Mouse (Mus musculus) cerebellum, postnatal 10 days (tissue): ENCODE measurements around the gene Hoxc6.

Experiments used
- DNase-seq, 2 experiments: peaks; one replicate each; pipeline ENCODE4 v3.0.0; 2021; ENCODE audit warnings: mixed read lengths in 2 of 2

The Hoxc6 gene

DNA sequence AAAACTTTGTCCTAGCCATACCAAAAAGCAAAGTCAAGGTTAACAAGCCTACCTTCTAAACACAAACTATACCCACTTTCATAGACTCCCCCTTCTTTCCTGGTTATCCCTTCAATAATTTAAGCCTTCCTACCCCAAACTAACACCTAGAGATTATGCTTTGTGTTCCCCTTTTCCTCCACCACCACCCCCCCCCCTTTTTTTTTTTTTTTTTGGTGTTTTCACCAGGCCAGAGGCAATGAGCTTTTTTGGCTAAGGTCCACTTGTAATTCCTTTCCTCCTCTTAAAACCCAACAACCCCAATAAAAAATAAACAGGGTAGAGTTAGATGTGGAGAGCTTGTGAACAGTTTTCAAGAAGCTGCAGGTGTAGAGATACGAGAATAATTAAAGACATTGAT lies 28.8 kb upstream of the Hoxc6 start:
- no peak for DNase-seq

GRCm38 (mm10) chr15:102970740-102971139 lies 27.3 kb upstream of the Hoxc6 start:
- no peak for DNase-seq

- DNase-seq = no peak
Measured at GRCm38 (mm10) chr15:102972254-102972653, 25.8 kb upstream of the Hoxc6 start.

DNA sequence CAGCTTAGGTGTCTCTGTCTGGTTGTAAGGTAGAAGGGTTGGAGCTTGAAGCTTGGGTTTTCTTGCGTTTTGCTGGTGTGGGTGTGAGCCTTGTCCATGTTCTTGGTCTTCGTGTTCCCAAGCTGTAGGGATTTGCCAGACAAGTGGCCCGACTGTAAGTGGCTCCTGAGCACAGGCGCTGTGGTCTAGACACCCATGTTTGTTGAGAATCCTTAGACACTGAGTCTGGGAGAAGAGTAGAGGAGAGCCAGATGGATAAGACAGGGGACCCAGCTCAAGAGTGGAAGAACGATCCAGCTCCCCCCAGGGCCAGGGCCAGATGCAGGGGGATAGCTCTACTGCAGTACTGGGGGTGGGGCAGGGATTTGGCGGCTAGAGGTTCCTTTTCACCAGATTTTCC lies 25.3 kb upstream of the Hoxc6 start:
- no peak for DNase-seq

DNA sequence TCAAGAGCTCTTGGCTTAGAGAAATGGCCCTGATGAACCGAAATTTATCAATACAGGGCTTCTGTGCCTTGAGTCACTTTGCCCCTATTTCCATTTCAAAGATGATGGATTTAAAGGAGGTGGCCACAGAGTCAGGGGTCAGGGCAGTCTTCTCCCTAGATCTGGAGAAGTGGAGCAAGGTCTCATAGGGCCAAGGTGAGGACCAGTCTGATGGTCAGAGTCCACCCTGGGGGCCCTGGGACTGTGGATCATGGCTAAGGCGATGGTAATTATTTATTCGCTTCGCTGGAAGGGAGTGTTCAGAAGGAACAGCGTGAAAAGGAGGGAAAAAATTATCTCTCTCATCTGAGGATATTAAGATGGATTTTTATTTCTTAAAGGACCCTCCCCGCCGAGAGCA lies 23.0 kb upstream of the Hoxc6 start:
- no peak for DNase-seq

DNA sequence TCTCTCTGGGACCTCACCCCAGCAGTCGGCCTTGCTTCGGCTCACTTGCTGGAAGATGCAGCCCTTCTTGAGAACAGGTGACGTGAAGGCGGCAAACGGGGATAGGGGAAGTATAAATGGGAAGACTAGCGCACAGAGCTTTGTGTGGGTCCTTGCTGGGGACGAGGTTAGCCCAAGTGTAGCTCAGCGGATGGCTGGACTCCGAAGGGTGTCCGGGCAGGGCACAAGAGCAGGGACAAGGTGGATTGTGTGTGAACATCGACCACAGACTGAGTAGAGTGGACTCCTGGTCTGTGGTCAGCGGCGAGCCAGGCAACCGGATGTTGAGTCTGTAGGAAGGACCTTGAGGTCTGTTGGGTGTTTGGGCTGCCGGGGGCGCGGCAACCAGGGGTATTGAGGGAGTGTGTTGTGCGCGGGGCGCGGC lies 22.4 kb upstream of the Hoxc6 start:
- DNase-seq = no peak

- no peak for DNase-seq
Measured at GRCm38 (mm10) chr15:102976171-102976570, 21.9 kb upstream of the Hoxc6 start, which contains the start of gene Hoxc9. TSS of gene Hoxc9 (plus strand) at chr15:102976439.

DNA sequence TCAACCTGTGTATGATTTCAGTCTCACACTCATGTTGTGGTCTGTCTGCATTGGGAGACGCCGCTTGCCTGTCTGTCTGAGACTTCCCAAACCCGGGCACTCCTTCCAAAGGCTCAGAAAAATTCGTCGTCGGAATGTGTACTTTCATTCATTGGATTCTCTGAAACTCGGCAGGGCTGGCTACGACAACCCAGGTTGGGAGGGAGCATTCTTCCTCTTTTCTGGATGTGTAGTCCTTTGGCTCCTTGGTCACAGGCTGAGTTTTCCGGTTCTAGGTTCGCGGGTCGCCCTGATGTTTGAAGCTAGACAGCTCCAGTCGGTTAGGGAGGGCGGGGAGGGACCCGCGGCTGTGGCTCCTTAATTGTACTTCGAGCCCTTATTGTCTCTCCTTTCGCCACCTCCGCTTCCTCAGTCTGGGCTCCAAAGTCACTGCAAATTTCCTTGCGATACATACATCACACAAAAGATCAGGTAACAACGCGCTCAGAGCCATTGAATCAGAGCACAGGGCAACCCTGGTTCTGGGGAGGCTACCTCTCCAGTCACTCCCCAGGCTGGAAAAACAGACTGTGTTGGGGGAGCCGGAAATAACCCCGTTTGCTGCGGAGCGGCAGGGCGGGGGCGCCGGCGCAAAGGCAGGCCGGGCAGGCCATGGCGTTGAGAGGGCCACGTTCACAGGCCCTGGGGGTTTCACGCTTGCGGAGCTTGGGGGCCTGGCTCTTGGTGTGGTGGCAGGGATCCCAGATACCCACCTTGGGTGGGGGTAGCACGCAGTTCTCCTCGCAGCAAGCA lies 21.2 kb upstream of the Hoxc6 start:
- no peak for DNase-seq

GRCm38 (mm10) chr15:102977423-102977974 lies 20.6 kb upstream of the Hoxc6 start:
- no peak for DNase-seq

- no peak for DNase-seq
Measured at GRCm38 (mm10) chr15:102978615-102979515, 19.2 kb upstream of the Hoxc6 start.

DNA sequence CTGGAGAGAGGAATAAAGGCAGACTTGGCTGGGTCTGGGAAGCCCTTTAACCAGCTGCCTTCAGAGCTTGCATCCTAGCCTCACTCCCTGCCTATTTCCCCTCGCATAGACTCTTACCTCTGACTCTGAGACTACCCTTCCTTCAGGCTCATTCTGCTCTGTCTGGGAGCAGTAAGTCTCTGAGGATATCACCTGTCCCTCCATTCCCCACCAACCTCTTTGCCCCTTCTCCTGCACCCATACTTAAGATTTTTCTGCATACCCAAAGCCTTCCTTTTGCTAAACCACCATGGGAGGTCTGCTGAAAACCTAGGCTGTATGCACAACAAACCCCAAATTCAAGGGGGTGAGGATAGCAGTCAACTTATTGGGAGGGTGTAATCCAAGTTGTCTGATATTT lies 18.1 kb upstream of the Hoxc6 start:
- no peak for DNase-seq

DNA sequence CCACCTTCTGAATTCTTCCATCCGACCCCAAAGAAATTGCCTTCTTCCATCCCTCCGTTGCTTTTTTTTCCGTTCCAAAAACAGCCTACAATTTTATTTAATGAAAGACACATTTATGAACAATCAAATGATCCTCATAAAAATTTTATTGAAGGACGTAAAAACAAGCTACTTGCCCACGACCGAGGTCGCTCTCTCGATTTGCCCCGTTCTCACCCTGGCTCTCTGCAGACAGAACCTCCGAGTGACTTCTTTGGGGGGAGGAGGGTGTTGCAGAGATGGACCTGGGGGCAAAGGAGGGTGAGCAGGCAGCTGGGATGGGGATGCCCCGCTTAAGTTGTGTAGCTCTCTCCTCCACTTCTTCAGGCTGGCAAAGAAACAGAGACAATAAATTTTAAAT lies 17.7 kb upstream of the Hoxc6 start:
- no peak for DNase-seq

DNA sequence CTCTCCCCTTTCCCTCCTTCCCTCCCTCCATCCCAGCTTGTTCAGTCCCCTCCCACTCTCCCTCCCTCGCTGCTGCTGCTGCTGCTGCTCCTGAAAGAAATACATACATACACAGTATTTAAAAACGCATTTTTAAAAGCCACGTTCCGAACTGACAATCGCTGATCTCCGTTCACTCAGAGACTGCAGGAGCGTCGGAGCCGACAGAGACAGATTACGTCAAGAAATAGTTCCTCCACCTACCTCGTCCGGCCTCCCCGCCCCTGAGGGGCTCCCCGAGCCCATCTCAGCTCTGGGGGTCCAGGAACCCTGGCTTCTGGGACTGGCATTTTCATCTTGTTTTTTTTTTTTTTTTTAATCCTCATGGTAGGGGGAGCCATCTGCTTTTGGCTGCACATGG lies 17.1 kb upstream of the Hoxc6 start:
- DNase-seq = no peak

- no peak for DNase-seq
Measured at GRCm38 (mm10) chr15:102981379-102982288, 16.4 kb upstream of the Hoxc6 start.

- no peak for DNase-seq
Measured at GRCm38 (mm10) chr15:102983716-102984115, 14.3 kb upstream of the Hoxc6 start.

GRCm38 (mm10) chr15:102984521-102984920 lies 13.5 kb upstream of the Hoxc6 start:
- DNase-seq = no peak

DNA sequence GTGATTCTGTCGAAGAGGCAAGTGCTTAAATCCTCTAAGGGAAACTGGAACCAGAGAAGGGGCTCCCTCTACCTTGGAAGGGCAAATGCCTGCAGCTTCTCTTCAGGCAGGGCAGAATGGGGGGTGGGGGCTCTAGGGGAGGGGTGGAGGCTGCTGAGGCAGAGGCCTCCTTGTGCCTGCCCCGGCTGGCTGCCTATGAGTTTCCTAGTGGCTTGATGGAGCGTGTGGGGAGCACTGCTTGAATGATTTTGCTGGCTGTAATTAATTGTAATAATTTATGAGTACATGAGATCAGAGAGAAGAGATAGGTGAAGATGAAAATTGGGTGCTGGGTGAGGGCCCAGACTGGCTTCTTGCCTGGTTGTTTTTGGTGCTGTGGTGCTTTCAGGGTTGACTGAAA lies 13.1 kb upstream of the Hoxc6 start:
- no peak for DNase-seq

- peak; percentile 97 to 99 for DNase-seq
Measured at GRCm38 (mm10) chr15:102987124-102987833, 10.8 kb upstream of the Hoxc6 start.

- DNase-seq = no peak
Measured at GRCm38 (mm10) chr15:102988078-102988477, 10.0 kb upstream of the Hoxc6 start.

GRCm38 (mm10) chr15:102990461-102991397 lies 7.3 kb upstream of the Hoxc6 start, which contains the start of gene Hoxc8:
TSS of gene Hoxc8 (plus strand) at chr15:102990607.
- no peak for DNase-seq

GRCm38 (mm10) chr15:102991782-102992181 lies 6.3 kb upstream of the Hoxc6 start:
- DNase-seq = no peak
